Mouse (Mus musculus) C2C12 (cell line): ENCODE results near the gene Cox20. TPM values are rescaled to one million over a fixed set of nuclear protein-coding genes. Genes with fewer than 3 reads are reported as not detected.

Source experiments
- H3K27me3 ChIP-seq: one replicate; pipeline ENCODE4 v1.6.1; 2011; ENCODE audit not compliant: control insufficient read depth, insufficient read depth, insufficient read length
- H3K36me3 ChIP-seq: one replicate; pipeline ENCODE4 v1.6.1; 2011; ENCODE audit not compliant: control insufficient read depth, insufficient read depth
- H3K4me3 ChIP-seq: one replicate; pipeline ENCODE4 v1.5.1; 2011; ENCODE audit warnings: mild to moderate bottlenecking, control low read depth; ENCODE audit not compliant: poor library complexity, insufficient read depth, severe bottlenecking
- H3K79me2 ChIP-seq: one replicate; pipeline ENCODE4 v1.6.1; 2011; ENCODE audit not compliant: control insufficient read depth, insufficient read depth
- H3K79me3 ChIP-seq: one replicate; pipeline ENCODE4 v1.6.1; 2011; ENCODE audit warnings: low read depth, control low read depth
- H3ac ChIP-seq: one replicate; pipeline ENCODE3; 2011; ENCODE audit warnings: low read depth; ENCODE audit not compliant: control insufficient read depth, insufficient read length
- CEBPB ChIP-seq: IDR thresholded peaks from one replicate; pipeline ENCODE4 v1.6.1; 2011; ENCODE audit warnings: low read depth, mild to moderate bottlenecking, control low read depth, moderate library complexity
- CTCF ChIP-seq: IDR thresholded peaks from one replicate; pipeline ENCODE4 v1.5.1; 2011; ENCODE audit not compliant: control insufficient read depth, insufficient read depth, insufficient read length
- FOSL1 ChIP-seq: IDR thresholded peaks from one replicate; pipeline ENCODE4 v1.8.0; 2011; ENCODE audit warnings: mild to moderate bottlenecking, low read length; ENCODE audit not compliant: poor library complexity, insufficient read depth, severe bottlenecking
- MAX ChIP-seq: IDR thresholded peaks from one replicate; pipeline ENCODE4 v1.6.1; 2011; ENCODE audit warnings: mild to moderate bottlenecking, control low read depth
- MYOD1 ChIP-seq: IDR thresholded peaks from one replicate; pipeline ENCODE4 v1.6.1; 2011; ENCODE audit warnings: low read depth; ENCODE audit not compliant: control insufficient read depth, insufficient read length
- MYOG ChIP-seq: IDR thresholded peaks from one replicate; pipeline ENCODE4 v1.6.1; 2011; ENCODE audit not compliant: control insufficient read depth, insufficient read length; ENCODE audit errors: extremely low read depth
- USF1 ChIP-seq: IDR thresholded peaks from one replicate; pipeline ENCODE4 v1.6.1; 2011; ENCODE audit warnings: low read depth, mild to moderate bottlenecking, control low read depth, moderate library complexity
- polyA plus RNA-seq: library from polyadenylated mRNA; unstranded; fragments of >200 nt; fragmentation: generic; extraction: Trizol; gene quantifications from one replicate; pipeline ENCODE4 v1.2.1, GENCODE M21; 2012; ENCODE audit warnings: missing spikeins

Cox20 gene
- polyA plus RNA-seq, 1 experiment = 40.8 TPM

- no peak overlapping the region for H3ac ChIP-seq
- peaks cover 100% of the 10 kb centered on the region for H3K36me3 ChIP-seq
- peaks cover 94% of the 10 kb centered on the region for H3K79me2 ChIP-seq
- TF ChIP-seq MAX = no peak
- no peak for TF ChIP-seq USF1
- TF ChIP-seq MYOD1 = no peak
- TF ChIP-seq CTCF = no peak
- no peak for TF ChIP-seq MYOG
- TF ChIP-seq FOSL1 = no peak
- no peak for TF ChIP-seq CEBPB
- no peak overlapping the region for H3K4me3 ChIP-seq
- H3K27me3 ChIP-seq = no peaks in the 10 kb centered on the region
- peaks cover 34% of the 10 kb centered on the region for H3K79me3 ChIP-seq
Observed at GRCm38 (mm10) chr1:178324568-178324967, 5.6 kb downstream of the Cox20 start.

- H3K27me3 ChIP-seq = no peaks in the 10 kb centered on the region
Observed at GRCm38 (mm10) chr1:178326357-178326756, 7.4 kb downstream of the Cox20 start.

GRCm38 (mm10) chr1:178326950-178327349 lies 8.0 kb downstream of the Cox20 start:
- Histone ChIP-seq H3K27me3 (no peaks in the 10 kb centered on the region), H3K79me3 (peaks cover 50% of the 10 kb centered on the region), H3K79me2 (peaks cover 94% of the 10 kb centered on the region), H3K36me3 (peaks cover 100% of the 10 kb centered on the region), H3ac (no peak overlapping the region), H3K4me3 (no peak overlapping the region)
- no peak for TF ChIP-seq FOSL1
- TF ChIP-seq MYOG = no peak
- no peak for TF ChIP-seq CTCF
- TF ChIP-seq MAX = no peak
- TF ChIP-seq CEBPB = no peak
- no peak for TF ChIP-seq MYOD1
- no peak for TF ChIP-seq USF1

More at GRCm38 (mm10) chr1:178326357-178326756, 7.4 kb downstream of the Cox20 start:
- Histone ChIP-seq H3K79me2 (peaks cover 94% of the 10 kb centered on the region), H3K4me3 (no peak overlapping the region), H3K36me3 (peaks cover 100% of the 10 kb centered on the region), H3ac (no peak overlapping the region), H3K79me3 (peaks cover 50% of the 10 kb centered on the region)
- TF ChIP-seq MYOD1 (no peak), CEBPB (no peak), MAX (no peak), MYOG (no peak), CTCF (no peak), FOSL1 (no peak), USF1 (no peak)

- no peak overlapping the region for H3K4me3 ChIP-seq
- H3K79me3 ChIP-seq = peaks cover 70% of the 10 kb centered on the region
- TF ChIP-seq FOSL1 (no peak), MYOD1 (no peak), CEBPB (no peak), CTCF (no peak), MAX (no peak)
- peaks cover 100% of the 10 kb centered on the region for H3K36me3 ChIP-seq
- no peaks in the 10 kb centered on the region for H3K27me3 ChIP-seq
- peaks cover 99% of the 10 kb centered on the region for H3K79me2 ChIP-seq
- no peak overlapping the region for H3ac ChIP-seq
Observed at GRCm38 (mm10) chr1:178329017-178329416, 10.1 kb downstream of the Cox20 start.

GRCm38 (mm10) chr1:178329946-178330345 lies 11.0 kb downstream of the Cox20 start:
- H3ac ChIP-seq = no peak overlapping the region
- TF ChIP-seq MAX (no peak), MYOD1 (no peak), FOSL1 (no peak), CEBPB (no peak), CTCF (no peak), USF1 (no peak)
- peaks cover 100% of the 10 kb centered on the region for H3K36me3 ChIP-seq
- H3K27me3 ChIP-seq = no peaks in the 10 kb centered on the region
- peaks cover 100% of the 10 kb centered on the region for H3K79me2 ChIP-seq
- H3K79me3 ChIP-seq = peaks cover 77% of the 10 kb centered on the region
- H3K4me3 ChIP-seq = no peak overlapping the region

- H3K4me3 ChIP-seq = peak overlapping the region; percentile 100
- no peaks in the 10 kb centered on the region for H3K27me3 ChIP-seq
- H3K79me2 ChIP-seq = peaks cover 80% of the 10 kb centered on the region
- TF ChIP-seq FOSL1 = no peak
- no peak for TF ChIP-seq USF1
- TF ChIP-seq MYOG = no peak
- no peak for TF ChIP-seq MYOD1
- no peak for TF ChIP-seq MAX
- no peak for TF ChIP-seq CTCF
- TF ChIP-seq CEBPB = no peak
- H3K79me3 ChIP-seq = peaks cover 62% of the 10 kb centered on the region
- peaks cover 54% of the 10 kb centered on the region for H3K36me3 ChIP-seq
- H3ac ChIP-seq = peak overlapping the region; percentile 95
Observed at GRCm38 (mm10) chr1:178335860-178336261, 16.9 kb downstream of the Cox20 start.
